Mouse (Mus musculus): ENCODE measurements around the gene Ier5. TPM values are rescaled to one million over a fixed set of nuclear protein-coding genes. Genes with fewer than 3 reads are reported as not detected.

Gene Ier5
- polyA plus RNA-seq, 1 experiment from 2014 or later, result 4.8 TPM

GRCm38 (mm10) chr1:155070561-155071286 lies 28.7 kb downstream of the Ier5 start:
- WGBS, result 63% methylated on average over 5 of the region's 5 CpGs
- Histone ChIP-seq H3K9me3 (no peaks in the 10 kb centered on the region), H3K27me3 (replicated peaks) (no peaks in the 10 kb centered on the region), H3K9ac (no peak overlapping the region), H3K36me3 (no peaks in the 10 kb centered on the region), H3K4me2 (replicated peaks) (no peak overlapping the region), H3K27ac (no peak overlapping the region), H3K4me1 (replicated peaks) (peaks cover 27% of the 10 kb centered on the region; the same call in 1 of the 2 replicates), H3K4me3 (replicated peaks) (no peak overlapping the region)
- no peak for ATAC-seq

- no peak overlapping the region for H3K9ac ChIP-seq
- H3K9me3 ChIP-seq, result no peaks in the 10 kb centered on the region
- H3K27ac ChIP-seq, result peak overlapping the region; percentile 39; the same call in 1 of the 2 replicates
- ATAC-seq, result peak; percentile 74
- H3K27me3 ChIP-seq (replicated peaks), result no peaks in the 10 kb centered on the region
- peaks cover 26% of the 10 kb centered on the region; the same call in 1 of the 2 replicates for H3K4me1 ChIP-seq (replicated peaks)
- no peaks in the 10 kb centered on the region for H3K36me3 ChIP-seq
- no peak overlapping the region for H3K4me3 ChIP-seq (replicated peaks)
- WGBS, result 36% methylated on average over 7 of the region's 7 CpGs
- H3K4me2 ChIP-seq (replicated peaks), result 0 out of 2 replicates have a peak overlapping the region, but pooled peaks have one; percentile 15
Measured at GRCm38 (mm10) chr1:155069696-155070095, 29.7 kb downstream of the Ier5 start.

- H3K9ac ChIP-seq, result no peak overlapping the region
- no peaks in the 10 kb centered on the region for H3K9me3 ChIP-seq
- no peak overlapping the region for H3K4me2 ChIP-seq (replicated peaks)
- no peaks in the 10 kb centered on the region for H3K27me3 ChIP-seq (replicated peaks)
- H3K36me3 ChIP-seq, result no peaks in the 10 kb centered on the region
- no peak overlapping the region for H3K4me3 ChIP-seq (replicated peaks)
- H3K4me1 ChIP-seq (replicated peaks), result peaks cover 11% of the 10 kb centered on the region; the same call in 1 of the 2 replicates
- ATAC-seq, result no peak
- no peak overlapping the region for H3K27ac ChIP-seq
- WGBS, result 85% methylated on average over 5 of the region's 5 CpGs
Measured at GRCm38 (mm10) chr1:155066196-155066595, 33.2 kb downstream of the Ier5 start.

- 0 out of 2 replicates have a peak, but pooled peaks cover 3% of the 10 kb centered on the region for H3K4me1 ChIP-seq (replicated peaks)
- WGBS, result 70% methylated on average over 11 of the region's 11 CpGs
- H3K4me2 ChIP-seq (replicated peaks), result no peak overlapping the region
- H3K4me3 ChIP-seq (replicated peaks), result no peak overlapping the region
- H3K27ac ChIP-seq, result no peak overlapping the region
- ATAC-seq, result no peak
- H3K27me3 ChIP-seq (replicated peaks), result no peaks in the 10 kb centered on the region
- no peak overlapping the region for H3K9ac ChIP-seq
- no peaks in the 10 kb centered on the region for H3K36me3 ChIP-seq
- no peaks in the 10 kb centered on the region for H3K9me3 ChIP-seq
Measured at GRCm38 (mm10) chr1:155065068-155065701, 34.3 kb downstream of the Ier5 start.

- Histone ChIP-seq H3K27ac (no peak overlapping the region), H3K9ac (no peak overlapping the region), H3K4me3 (replicated peaks) (no peak overlapping the region), H3K36me3 (no peaks in the 10 kb centered on the region), H3K9me3 (no peaks in the 10 kb centered on the region), H3K27me3 (replicated peaks) (no peaks in the 10 kb centered on the region), H3K4me2 (replicated peaks) (no peak overlapping the region), H3K4me1 (replicated peaks) (peaks cover 8% of the 10 kb centered on the region; the same call in 1 of the 2 replicates)
- 62% methylated on average over 4 of the region's 4 CpGs for WGBS
- ATAC-seq, result peak; percentile 17; the same call in 1 of the 2 replicates
Measured at GRCm38 (mm10) chr1:155064649-155065048, 34.8 kb downstream of the Ier5 start.

- Histone ChIP-seq H3K4me2 (replicated peaks) (no peak overlapping the region), H3K9ac (no peak overlapping the region), H3K4me3 (replicated peaks) (no peak overlapping the region), H3K4me1 (replicated peaks) (peaks cover 12% of the 10 kb centered on the region; the same call in 1 of the 2 replicates), H3K9me3 (no peaks in the 10 kb centered on the region), H3K36me3 (no peaks in the 10 kb centered on the region), H3K27me3 (replicated peaks) (no peaks in the 10 kb centered on the region), H3K27ac (peak overlapping the region; percentile 41)
- ATAC-seq, result peak; percentile 84
- WGBS, result 68% methylated on average over 5 of the region's 5 CpGs
Measured at GRCm38 (mm10) chr1:155064111-155064510, 35.3 kb downstream of the Ier5 start.

GRCm38 (mm10) chr1:155062963-155063362 lies 36.5 kb downstream of the Ier5 start:
- no peak for ATAC-seq
- Histone ChIP-seq H3K4me3 (replicated peaks) (no peak overlapping the region), H3K9me3 (no peaks in the 10 kb centered on the region), H3K4me2 (replicated peaks) (no peak overlapping the region), H3K9ac (no peak overlapping the region), H3K4me1 (replicated peaks) (peaks cover 15% of the 10 kb centered on the region; the same call in 1 of the 2 replicates), H3K27me3 (replicated peaks) (no peaks in the 10 kb centered on the region), H3K27ac (no peak overlapping the region), H3K36me3 (no peaks in the 10 kb centered on the region)
- WGBS, result 95% methylated on average over 4 of the region's 4 CpGs

- no peak overlapping the region for H3K27ac ChIP-seq
- H3K4me2 ChIP-seq (replicated peaks), result no peak overlapping the region
- H3K27me3 ChIP-seq (replicated peaks), result no peaks in the 10 kb centered on the region
- no peaks in the 10 kb centered on the region for H3K9me3 ChIP-seq
- ATAC-seq, result no peak
- 86% methylated on average over 7 of the region's 7 CpGs for WGBS
- peaks cover 15% of the 10 kb centered on the region; the same call in 1 of the 2 replicates for H3K4me1 ChIP-seq (replicated peaks)
- H3K9ac ChIP-seq, result no peak overlapping the region
- no peak overlapping the region for H3K4me3 ChIP-seq (replicated peaks)
- H3K36me3 ChIP-seq, result no peaks in the 10 kb centered on the region
Measured at GRCm38 (mm10) chr1:155062057-155062456, 37.4 kb downstream of the Ier5 start.

- no peak for ATAC-seq
- Histone ChIP-seq H3K9me3 (no peaks in the 10 kb centered on the region), H3K36me3 (no peaks in the 10 kb centered on the region), H3K4me2 (replicated peaks) (no peak overlapping the region), H3K4me1 (replicated peaks) (peaks cover 19% of the 10 kb centered on the region), H3K27ac (no peak overlapping the region), H3K27me3 (replicated peaks) (no peaks in the 10 kb centered on the region), H3K9ac (no peak overlapping the region), H3K4me3 (replicated peaks) (no peak overlapping the region)
- WGBS, result 76% methylated on average over 17 of the region's 17 CpGs
Measured at GRCm38 (mm10) chr1:155060832-155061801, 38.3 kb downstream of the Ier5 start.

GRCm38 (mm10) chr1:155060261-155060660 lies 39.2 kb downstream of the Ier5 start:
- H3K9ac ChIP-seq, result no peak overlapping the region
- H3K4me1 ChIP-seq (replicated peaks), result peaks cover 18% of the 10 kb centered on the region
- no peak for ATAC-seq
- H3K27me3 ChIP-seq (replicated peaks), result no peaks in the 10 kb centered on the region
- no peak overlapping the region for H3K27ac ChIP-seq
- H3K4me3 ChIP-seq (replicated peaks), result no peak overlapping the region
- H3K9me3 ChIP-seq, result no peaks in the 10 kb centered on the region
- whole genome bisulfite sequencing, result 66% methylated on average over 5 of the region's 5 CpGs
- H3K36me3 ChIP-seq, result no peaks in the 10 kb centered on the region
- no peak overlapping the region for H3K4me2 ChIP-seq (replicated peaks)

GRCm38 (mm10) chr1:155059505-155059904 lies 39.9 kb downstream of the Ier5 start:
- Histone ChIP-seq H3K36me3 (no peaks in the 10 kb centered on the region), H3K9ac (no peak overlapping the region), H3K27me3 (replicated peaks) (no peaks in the 10 kb centered on the region), H3K4me1 (replicated peaks) (peaks cover 18% of the 10 kb centered on the region), H3K4me2 (replicated peaks) (no peak overlapping the region; the same call in 1 of the 2 replicates), H3K27ac (no peak overlapping the region), H3K4me3 (replicated peaks) (no peak overlapping the region), H3K9me3 (no peaks in the 10 kb centered on the region)
- WGBS, result 31% methylated on average over 14 of the region's 14 CpGs
- no peak for ATAC-seq
